Mouse (Mus musculus): Measurements from ENCODE around the gene Nrtn.

Nrtn gene

DNA sequence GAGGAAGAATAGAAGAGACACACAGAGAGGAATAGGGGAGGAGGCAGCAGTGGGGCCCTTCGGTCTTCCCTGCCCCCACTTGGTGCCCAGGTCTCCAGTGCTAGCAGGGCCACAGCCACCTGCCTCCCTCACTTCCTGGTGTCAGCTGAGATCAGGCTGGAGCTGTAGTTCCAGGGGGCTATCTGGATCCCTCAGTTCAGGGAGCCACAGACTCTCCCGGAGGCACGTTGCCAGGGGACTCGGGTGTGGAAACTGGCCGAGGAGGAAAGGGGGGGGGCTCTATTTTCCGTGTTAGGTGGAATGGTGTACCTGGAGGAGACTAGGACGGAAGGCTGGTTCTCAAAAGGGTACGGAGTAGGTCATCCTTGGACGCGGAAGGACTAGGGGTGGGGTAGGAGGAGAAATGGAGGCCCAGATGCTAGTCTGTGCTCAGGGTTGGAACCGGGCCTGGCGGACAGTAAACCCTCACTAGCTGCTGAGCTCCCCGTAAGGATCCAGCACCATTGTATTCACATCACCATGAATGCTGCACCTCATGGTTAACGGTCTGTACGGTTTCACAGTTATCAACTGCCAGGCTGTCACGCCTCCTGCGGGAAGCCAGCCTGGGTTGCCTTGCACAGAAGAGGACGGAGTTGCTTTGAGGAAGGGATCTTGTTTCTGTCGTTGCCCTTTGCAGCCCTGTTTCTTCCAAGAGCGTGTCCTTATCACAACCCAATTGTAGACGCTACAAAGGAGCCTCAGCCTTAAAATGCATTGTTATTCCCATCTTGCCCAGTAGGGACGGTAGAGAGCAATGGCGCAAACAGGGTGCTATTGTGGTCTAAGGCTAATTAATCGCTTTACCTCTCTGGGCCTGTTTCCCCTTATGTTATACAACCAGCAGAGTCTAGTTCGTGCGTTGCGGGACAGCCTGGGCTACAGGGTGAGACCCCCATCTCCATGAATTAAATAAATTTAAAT, 5.7 kb upstream of the Nrtn start:
- peak; percentile 71 to 78 for DNase-seq (ENCODE audit: low spot score in 2 of 2)

- peak; percentile 78 to 86 for DNase-seq (ENCODE audit: low spot score in 2 of 2)
Observed at GRCm38 (mm10) chr17:56761991-56762410, 4.7 kb upstream of the Nrtn start.

DNA sequence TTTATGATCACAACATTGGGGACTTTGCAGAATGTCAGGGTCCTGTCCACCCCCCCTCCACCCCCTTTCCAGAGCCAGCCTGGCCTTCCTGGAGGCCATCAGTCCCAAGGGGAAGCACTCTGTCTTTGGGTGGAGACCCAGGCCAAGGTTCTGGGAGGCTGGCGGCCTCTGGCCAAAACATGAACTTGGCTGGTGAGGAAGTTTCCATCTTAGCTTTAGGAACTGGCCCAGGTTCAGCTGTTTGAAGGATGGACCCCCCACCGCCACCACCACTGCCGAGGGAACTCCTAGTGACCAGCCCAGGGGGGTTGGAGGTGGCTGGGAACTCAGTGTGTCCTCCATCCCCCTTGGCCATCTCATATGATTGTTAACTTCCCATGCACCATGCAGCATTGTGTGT, 3.7 kb upstream of the Nrtn start:
- no peak for DNase-seq (ENCODE audit: low spot score in 2 of 2)

DNA sequence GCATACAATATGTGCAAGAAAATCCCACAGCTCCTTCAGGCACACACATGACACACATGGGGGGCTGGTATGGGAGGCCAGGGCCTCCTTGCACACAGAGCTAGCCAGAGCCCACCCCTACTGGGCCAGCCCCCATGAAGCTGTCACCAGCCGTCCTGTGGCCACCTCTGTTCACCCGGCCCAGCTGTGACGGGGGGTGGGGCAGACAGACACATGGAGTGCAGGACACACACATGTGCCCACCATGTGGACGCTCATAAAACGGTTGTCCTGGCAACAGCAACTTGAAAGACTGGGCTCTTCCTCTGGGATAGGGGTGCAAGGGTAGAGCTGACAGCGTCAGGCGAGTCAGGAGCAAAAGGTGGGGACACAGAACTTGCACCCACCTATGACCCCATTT, 1.9 kb upstream of the Nrtn start:
- no peak for DNase-seq (ENCODE audit: low spot score in 2 of 2)

GRCm38 (mm10) chr17:56758132-56758531, 802 bp upstream of the Nrtn start:
- peak; percentile 63 to 88 for DNase-seq (ENCODE audit: low spot score in 2 of 2)

GRCm38 (mm10) chr17:56756703-56757399, 479 bp downstream of the Nrtn start:
- no peak for DNase-seq (ENCODE audit: low spot score in 2 of 2)

GRCm38 (mm10) chr17:56754271-56755185, 2.8 kb downstream of the Nrtn start:
- DNase-seq (ENCODE audit: low spot score in 2 of 2), result no peak

DNA sequence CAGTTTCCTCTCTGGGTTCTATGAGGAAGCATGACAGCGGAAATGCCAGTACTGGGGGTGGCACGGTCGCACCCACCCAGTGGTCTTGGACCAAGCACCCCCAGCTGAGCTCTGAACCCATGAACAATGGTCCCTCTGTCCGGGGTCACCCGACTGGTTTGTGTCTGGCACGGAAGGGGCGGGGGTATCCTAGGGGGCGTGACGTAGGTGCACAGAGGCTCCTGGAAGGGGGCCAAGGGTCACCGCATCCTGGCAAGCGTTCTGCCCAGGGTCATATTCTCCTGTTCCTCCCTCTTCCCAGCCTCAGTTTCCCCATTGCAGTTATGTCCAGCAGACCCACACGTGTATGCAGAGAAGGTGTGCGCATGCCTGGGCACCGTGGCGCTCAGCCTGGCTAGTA, 3.9 kb downstream of the Nrtn start:
- no peak for DNase-seq (ENCODE audit: low spot score in 2 of 2)

DNA sequence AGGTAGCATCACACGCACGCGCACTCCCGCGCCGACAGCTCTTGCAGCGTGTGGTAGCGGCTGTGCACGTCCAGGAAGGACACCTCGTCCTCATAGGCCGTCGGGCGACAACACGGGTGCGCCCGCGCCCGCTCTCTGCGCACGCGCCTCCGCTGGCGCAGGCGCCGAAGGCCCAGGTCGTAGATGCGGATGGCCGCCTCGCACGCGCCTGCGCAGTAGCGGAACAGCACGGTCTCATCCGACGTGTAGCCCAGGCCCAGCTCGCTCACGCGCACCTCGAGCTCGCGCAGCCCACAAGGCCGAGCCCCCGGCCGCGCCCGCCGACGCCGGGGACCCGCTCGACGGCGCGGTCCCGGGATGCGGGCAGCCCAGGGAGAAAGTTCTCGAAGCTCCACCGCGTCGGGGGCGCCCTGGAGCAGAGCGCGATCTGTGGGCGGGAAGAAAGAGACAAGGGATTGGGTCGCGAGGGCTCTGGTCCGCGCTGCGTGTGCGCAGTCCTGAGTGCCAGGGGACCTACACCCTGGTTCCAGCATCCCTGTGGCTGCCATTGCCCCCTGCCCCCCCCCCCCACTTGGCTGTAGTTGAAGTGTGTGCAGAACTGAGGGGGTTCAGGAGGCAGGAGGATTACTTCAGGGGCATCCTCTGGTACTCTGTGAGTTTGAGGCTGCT, 5.8 kb downstream of the Nrtn start:
- no peak for DNase-seq (ENCODE audit: low spot score in 2 of 2)

DNA sequence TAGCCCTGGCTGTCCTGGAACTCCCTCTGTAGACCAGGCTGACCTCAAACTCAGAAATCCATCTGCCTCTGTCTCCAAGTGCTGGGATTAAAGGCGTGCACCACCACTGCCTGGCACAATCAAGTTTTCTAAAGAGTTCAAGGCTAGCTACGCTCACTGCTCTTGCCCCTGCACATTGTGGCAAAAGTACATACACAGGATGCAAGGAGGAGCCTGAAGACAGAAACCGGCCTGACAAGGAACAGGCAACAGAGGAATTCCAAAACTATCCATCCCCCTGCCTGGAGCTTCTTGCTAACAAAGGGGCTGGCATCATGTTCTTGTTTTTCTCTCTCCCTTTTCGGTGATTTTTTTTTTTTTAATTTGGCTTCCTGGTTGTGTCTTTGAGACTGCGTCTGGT, 13.2 kb downstream of the Nrtn start:
- no peak for DNase-seq (ENCODE audit: low spot score in 2 of 2)

DNA sequence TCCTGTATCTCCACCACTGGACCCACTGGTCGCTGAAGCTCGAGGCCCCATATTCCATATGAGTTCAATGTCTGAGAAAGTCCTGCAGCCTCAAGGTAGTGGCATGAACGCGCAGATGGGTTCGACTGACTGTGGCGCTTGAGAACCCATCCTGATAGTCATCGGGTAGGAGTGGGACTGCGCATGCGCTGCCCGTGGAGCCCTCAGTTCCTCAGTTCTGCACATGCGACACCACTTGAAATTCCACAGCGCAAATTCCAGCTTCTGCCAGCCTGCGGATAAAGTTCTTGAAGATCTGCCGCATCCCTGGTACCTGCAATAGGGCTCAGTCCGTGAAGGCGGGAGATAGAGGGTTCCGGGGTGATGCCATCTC, 16.6 kb downstream of the Nrtn start:
- no peak for DNase-seq (ENCODE audit: low spot score in 2 of 2)

- DNase-seq (ENCODE audit: low spot score in 2 of 2), result no peak
Observed at GRCm38 (mm10) chr17:56740118-56740787, 17.1 kb downstream of the Nrtn start.

GRCm38 (mm10) chr17:56738221-56738620, 19.1 kb downstream of the Nrtn start:
- DNase-seq (ENCODE audit: low spot score in 2 of 2), result no peak

DNA sequence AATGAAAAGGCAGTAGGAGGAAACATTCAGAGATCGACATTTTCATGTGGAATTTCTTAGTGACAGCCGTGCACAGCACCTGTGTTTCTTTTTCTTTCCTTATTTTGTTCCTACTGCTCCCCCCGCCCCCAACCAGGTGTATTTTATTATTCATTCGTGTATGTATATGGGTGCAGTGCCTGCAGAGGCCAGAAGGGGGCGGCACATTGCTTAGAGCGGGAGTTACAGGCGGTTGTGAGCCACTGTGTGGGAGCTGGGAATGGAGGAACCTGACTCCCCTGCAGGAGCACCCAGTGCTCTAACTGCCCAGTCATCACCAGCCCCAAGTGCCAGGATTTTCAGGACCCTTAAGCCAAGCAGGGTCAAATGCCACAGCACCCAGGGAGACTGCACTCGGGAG, 20.8 kb downstream of the Nrtn start:
- no peak for DNase-seq (ENCODE audit: low spot score in 2 of 2)

DNA sequence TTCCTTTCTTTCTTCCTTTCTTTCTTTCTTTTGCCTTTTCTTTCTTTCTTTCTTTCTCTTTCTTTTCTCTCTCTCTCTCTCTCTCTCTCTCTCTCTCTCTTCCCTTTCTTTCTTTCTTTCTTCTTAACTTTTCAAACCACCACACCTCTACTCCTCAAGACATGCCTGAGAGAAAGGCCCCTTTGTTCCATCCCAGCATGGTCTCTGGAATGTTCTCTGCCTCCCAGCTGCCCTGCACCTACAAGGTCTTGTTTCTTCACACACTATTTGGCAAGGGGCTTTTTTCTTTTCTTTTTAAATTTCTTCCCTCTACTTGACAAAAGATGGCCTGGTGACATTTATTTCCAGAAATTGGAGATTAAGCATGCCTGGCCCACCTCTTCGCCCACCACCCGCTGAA, 27.7 kb downstream of the Nrtn start:
- DNase-seq (ENCODE audit: low spot score in 2 of 2), result no peak

GRCm38 (mm10) chr17:56729151-56729550, 28.2 kb downstream of the Nrtn start:
- no peak for DNase-seq (ENCODE audit: low spot score in 2 of 2)

DNA sequence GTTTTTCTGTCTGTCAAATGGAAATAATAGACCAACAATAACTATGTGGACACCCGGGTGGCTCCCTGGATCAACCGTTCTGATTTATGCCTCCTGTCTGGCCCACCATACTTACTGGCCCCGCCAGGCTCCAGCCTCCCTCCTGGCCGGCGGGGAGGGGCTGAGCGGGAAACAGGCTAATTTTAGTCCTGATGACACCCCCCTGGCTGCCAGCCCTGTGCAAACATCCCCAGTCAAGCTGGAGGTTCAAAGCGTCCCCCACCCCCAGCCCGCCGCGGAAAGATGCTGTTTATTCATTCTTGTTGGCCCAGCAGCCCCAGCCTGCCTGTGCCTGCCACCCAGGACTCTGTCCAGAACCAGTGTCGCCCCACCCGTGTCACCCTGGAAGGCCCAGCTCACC, 29.2 kb downstream of the Nrtn start:
- no peak for DNase-seq (ENCODE audit: low spot score in 2 of 2)

GRCm38 (mm10) chr17:56727659-56728058, 29.7 kb downstream of the Nrtn start:
- no peak for DNase-seq (ENCODE audit: low spot score in 2 of 2)

- no peak for DNase-seq (ENCODE audit: low spot score in 2 of 2)
Observed at GRCm38 (mm10) chr17:56727029-56727649, 30.2 kb downstream of the Nrtn start.

DNA sequence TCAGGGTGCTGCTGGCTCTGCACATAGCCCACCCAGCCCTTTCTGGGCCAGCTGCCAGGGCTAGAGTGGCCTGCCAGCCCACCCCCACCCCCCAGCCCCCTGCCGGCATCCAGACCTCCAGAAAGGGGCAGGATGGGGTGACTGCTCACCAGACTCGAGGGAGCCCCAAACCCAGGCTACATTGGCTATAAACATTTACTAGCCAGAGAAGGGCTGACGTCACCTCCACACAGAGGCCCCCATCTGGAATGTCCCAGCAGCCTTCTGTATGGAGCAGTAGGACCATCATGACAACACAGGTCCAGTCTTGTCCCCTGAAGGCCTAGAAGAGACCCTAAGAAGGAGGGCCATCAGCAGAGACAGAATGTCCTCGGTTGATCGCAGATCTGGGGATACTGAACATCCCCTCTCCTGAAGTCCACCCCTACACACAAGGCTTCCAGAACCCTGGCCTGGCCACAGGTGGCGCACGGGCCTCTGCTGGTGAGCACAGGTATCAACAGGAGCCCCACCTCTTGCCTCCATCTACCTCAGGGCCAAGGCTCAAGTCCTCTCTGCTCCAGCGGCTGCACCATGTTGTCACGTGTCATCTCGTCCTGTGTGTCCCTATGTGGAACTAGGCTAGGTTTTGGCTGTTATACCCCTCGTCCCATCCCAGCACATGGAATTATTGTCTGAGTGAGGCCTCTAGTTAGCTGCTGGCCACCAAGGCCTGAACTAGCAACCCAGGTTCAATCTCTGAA, 33.7 kb downstream of the Nrtn start:
- no peak for DNase-seq (ENCODE audit: low spot score in 2 of 2)

Measured in natural killer cell, adult 2 months (primary cell).